Mouse (Mus musculus) layer of hippocampus, adult 2 months (tissue): ENCODE data around the gene Zfp791. TPM values are rescaled to one million over a fixed set of nuclear protein-coding genes. Genes with fewer than 3 reads are reported as not detected.
"Not testable (repeated sequence)": the region's sequence is repeated elsewhere in the genome, so short reads cannot be mapped to it uniquely, and the experiment has no call there.

Experiments
- DNase-seq, 2 experiments: peaks; one replicate each; pipeline ENCODE4 v3.0.0; 2022; ENCODE audit warnings: low spot score in 2 of 2
- H3K27ac ChIP-seq: fragments of 200-600 bp; 2 replicates; pipeline ENCODE4 v1.8.1; 2022
- H3K4me3 ChIP-seq: fragments of 200-600 bp; 2 replicates; pipeline ENCODE4 v1.8.1; 2022; ENCODE audit warnings: mild to moderate bottlenecking
- CTCF ChIP-seq: fragments of 200-600 bp; conservative IDR thresholded peaks from 2 replicates; pipeline ENCODE4 v1.8.1; 2022; ENCODE audit warnings: antibody characterized with exemption, mild to moderate bottlenecking, moderate library complexity
- total RNA-seq, 2 experiments: library from RNA; stranded (reverse); gene quantifications; 2 replicates each; pipeline ENCODE4 v1.2.3; 2021

The Zfp791 gene
- total RNA-seq, 2 experiments from 2014 or later: 7.8 to 8.6 TPM

DNA sequence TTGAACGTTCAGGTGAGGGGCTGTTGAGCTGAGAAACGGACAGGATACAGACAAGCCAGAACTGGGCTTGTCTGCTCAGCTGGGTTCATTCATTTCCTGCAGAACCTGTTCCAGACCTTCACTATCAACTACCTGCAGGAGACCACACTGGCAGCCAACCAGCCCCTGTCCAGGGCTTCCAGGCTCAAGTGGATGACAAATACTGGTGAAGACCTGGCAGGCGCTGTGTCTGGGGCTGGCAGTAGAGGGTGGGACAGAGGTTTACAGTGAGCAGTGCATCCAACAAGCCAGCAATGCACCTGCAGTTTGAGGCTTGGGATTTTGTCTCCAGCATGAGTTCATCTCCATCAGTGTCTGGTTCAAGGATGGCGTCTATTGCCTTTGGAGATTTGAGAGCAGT lies 26.0 kb downstream of the Zfp791 start:
- Histone ChIP-seq H3K27ac (no peak overlapping the region), H3K4me3 (no peak overlapping the region)
- no peak for DNase-seq
- TF ChIP-seq CTCF: no peak

DNA sequence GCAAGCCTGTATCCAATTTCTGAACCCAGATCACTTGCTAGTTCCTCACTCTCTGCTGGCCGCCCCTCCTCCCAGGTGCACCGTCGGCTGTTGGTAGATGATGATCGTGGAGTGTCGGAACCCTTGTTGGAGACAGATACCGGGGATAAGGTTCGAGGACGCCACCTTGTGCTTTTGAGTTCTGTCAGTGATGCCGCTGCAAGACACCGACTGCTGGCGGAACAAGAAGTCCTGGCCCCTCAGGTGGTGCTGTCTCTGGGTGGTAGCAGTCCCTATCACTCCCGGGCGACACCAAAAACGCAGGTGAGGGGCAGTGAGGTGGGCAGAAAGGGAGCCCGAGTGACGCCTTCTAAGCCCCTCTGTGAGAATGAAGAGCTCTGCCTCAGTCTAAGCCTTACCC lies 26.7 kb downstream of the Zfp791 start:
- H3K4me3 ChIP-seq: no peak overlapping the region
- no peak overlapping the region for H3K27ac ChIP-seq
- no peak for DNase-seq
- TF ChIP-seq CTCF: no peak

DNA sequence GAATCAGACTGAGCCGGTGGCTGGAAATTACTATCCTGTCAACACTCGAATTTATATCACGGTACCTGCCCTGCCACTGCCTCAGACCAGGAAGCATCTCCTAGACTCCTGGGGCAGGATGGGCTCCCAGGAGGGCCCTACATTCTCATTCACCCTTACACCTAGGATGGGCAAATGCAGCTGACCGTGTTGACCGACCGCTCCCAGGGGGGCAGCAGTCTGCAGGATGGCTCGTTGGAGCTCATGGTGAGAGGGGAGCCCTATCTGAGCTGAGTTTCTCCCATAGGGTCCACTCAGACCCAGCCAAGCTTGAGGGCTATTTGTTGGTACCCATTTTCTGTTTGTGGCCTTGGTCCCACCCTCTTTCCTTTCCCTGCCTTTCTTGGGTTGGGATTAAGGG lies 27.3 kb downstream of the Zfp791 start:
- H3K4me3 ChIP-seq: no peak overlapping the region
- no peak for DNase-seq
- TF ChIP-seq CTCF: no peak
- H3K27ac ChIP-seq: no peak overlapping the region

DNA sequence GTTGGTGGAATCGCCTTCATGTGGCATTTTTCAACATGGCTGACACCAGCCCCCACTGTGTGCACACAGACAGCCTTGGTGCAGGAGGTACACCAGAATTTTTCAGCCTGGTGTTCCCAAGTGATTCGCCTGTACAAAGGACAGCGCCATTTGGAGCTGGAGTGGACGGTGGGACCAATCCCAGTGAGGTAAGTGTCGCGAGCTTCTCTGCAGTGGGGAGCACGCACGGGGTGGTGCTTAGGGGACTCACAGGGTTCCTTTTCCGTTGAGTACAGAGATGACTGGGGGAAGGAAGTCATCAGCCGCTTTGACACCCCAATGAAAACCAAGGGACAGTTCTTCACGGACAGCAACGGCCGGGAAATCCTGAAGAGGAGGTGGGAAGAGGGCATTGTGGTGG lies 27.8 kb downstream of the Zfp791 start:
- H3K4me3 ChIP-seq: no peak overlapping the region
- no peak overlapping the region for H3K27ac ChIP-seq
- no peak for DNase-seq
- TF ChIP-seq CTCF: no peak

DNA sequence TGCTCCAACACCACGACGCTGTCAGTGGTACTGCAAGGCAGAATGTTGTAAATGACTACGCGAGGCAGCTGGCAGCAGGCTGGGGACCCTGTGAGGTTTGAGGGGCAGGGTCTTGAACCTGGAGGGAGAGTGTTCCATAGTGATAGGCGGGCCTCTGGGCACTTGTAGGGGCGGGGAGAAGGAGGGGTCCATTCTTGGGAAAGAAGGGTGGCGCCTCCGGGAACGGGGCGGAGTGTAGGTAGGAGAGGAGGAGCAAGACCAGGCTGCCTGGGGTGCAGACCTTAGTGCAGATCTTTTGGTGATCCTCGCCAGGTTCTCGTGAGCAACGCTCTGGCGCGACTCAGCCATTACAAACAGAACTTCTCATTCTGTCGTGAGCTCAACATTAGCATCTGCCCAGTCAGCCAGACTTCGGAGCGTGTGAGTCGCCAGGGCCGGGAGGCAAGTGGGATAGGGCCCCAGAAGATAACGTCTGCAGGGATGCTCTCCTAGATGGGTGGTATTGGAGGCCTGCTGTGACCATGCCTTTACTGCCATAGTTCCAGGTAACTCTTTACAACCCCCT lies 31.3 kb downstream of the Zfp791 start:
- no peak for TF ChIP-seq CTCF
- H3K27ac ChIP-seq: no peak overlapping the region
- DNase-seq: no peak
- H3K4me3 ChIP-seq: peak overlapping the region; percentile 5; the same call in 1 of the 2 replicates

DNA sequence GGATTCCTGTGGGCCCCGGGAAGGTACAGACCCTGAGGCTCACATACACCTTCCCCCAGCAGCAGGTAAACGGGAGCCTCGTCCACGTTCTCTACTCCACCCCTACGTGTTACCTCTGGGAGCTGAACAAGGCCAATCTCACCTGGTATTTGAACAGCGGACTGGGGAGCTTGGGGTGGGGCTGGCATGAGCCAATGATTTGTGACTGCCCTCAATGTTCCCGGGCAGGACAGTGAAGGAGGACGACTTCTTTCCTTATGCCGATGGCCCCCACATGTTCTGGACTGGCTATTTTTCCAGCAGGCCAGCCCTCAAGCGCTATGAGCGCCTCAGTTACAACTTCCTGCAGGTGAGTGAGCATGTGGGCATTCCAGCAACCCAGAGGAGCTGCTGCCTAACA lies 32.0 kb downstream of the Zfp791 start:
- no peak for TF ChIP-seq CTCF
- DNase-seq: no peak
- Histone ChIP-seq H3K27ac (no peak overlapping the region), H3K4me3 (no peak overlapping the region)

DNA sequence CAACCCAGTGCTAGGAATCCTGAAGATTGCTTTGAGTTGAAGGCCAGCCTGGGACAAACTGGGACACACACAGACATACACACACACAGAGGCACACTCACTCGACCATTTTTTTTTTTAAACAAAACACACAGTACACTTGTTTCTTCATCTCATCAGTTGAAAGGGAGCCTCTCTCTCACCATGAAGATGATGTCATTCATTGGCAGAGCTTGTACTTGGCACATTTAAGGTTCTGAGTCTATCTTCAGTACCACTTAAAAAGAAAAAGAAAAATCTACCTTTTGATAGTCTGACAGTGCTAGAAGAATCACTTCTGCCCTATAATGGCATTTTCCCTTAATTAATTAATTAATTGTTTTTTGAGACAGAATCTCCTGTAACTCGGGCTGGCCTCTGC lies 34.1 kb downstream of the Zfp791 start:
- Histone ChIP-seq H3K4me3 (no peak overlapping the region), H3K27ac (no peak overlapping the region)
- TF ChIP-seq CTCF: no peak
- no peak for DNase-seq

DNA sequence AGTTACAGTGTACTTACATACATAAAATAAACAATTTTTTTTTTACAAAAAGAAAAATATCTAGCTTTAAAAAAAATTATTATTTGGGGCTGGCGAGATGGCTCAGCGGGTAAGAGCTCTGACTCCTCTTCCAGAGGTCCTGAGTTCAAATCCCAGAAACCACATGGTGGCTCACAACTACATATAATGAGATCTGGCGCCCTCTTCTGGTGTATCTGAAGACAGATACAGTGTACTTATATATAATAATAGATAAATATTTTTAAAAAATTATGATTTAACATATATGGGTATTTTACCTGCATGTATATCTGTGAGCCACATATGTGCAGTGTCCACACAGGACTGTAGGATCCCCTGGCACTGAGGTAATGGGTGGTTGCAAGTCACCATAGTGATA lies 36.7 kb downstream of the Zfp791 start:
- DNase-seq: no peak
- TF ChIP-seq CTCF: peak; percentile 66
- Histone ChIP-seq H3K27ac (no peak overlapping the region), H3K4me3 (no peak overlapping the region)

DNA sequence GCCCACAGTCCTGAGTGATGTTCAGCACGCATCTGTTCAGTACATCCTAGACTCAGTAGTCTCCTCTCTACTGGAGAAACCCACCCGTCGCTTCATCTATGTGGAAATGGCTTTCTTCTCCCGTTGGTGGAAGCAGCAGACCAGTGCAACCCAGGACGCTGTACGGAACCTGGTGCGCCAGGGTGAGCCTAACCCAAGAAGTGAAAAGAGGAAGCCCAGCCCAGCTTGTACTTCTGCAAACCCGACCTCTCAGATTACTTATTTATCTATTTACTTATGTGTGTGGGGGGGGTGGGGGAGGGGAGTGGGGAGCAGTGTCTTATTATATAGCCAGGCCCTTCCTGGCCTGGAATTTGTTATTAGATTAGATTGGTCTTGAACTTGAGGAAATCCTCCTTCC lies 38.3 kb downstream of the Zfp791 start:
- no peak for DNase-seq
- no peak overlapping the region for H3K4me3 ChIP-seq
- no peak overlapping the region for H3K27ac ChIP-seq
- TF ChIP-seq CTCF: no peak

DNA sequence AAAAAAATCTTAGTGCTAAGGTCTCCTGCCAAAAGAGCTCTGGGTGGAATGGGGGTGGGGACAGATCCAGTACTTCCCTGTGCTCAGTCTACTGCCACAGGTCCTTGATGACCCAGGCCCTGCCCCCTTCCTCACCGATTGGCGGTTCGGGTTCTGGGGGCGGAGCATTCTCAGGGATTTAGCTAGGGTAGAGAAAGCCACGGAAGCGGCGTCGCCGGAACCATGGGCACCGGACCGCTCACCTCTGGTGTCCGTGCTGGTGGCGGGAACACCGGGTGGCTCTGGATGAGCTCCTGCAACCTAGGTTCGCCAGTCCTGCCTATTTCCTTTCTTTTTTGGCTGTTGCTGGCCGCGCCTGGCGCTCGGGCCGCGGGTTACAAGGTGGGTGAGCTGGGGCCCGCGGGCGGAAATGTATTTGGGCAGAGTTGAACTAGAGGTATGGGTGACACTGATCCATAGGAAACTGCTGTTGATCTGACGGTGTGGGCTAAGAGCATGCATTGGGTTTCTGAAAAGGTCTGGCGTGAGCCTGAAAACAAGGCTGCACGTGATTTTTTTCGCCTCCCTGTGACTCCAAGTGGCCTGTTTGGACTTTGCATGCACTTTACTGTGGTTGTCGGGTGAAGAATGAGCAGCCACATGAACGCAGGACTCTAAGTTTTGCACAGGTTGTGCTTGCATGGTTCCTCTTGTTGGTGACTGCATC lies 39.6 kb downstream of the Zfp791 start, which contains the start of gene Man2b1:
TSS of gene Man2b1 (plus strand) at position 163 of the 706 bp plus-strand sequence.
- peak; percentile 87 to 92 for DNase-seq
- H3K27ac ChIP-seq: peak within 1 kb of the TSS; percentile 87
- TF ChIP-seq CTCF: peak; percentile 57
- peak within 1 kb of the TSS; percentile 79 for H3K4me3 ChIP-seq

DNA sequence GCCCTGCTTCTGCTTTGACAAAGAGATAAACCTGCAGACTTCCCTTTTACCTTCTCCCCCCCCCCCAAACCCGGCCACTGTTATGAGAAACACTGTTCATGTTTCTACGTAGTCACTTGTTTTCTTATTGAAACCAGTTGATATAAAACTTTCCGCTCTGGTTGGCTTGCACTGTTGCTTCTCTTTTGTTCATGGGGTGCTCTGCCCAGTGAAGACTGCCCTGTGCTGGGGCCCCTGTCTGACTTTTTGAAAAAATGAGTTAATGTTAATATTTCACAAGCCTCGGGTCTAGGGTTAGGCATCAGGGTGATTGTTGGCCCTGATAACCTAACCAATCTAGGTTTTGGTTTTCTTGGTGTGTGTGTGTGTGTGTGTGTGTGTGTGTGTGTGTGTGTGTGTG lies 40.7 kb downstream of the Zfp791 start:
- DNase-seq, H3K4me3 ChIP-seq, H3K27ac ChIP-seq: not testable (repeated sequence)

DNA sequence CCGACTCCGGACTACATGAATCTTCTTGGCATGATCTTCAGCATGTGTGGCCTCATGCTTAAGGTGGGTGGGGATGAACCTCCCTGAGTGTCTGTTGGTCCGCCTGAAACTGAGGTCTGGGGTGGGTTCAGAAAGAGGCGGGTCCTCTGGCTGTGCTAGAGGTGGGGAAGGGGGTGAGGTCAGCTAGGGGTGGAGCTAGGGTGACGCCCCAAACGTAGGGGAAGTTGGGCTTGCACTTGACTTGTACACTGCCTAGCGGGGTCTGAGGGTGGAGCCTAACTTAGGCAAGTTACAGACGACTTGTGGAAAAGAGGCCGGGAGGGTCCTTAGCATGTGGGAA lies 41.7 kb downstream of the Zfp791 start, which contains the start of gene Wdr83:
TSS of gene Wdr83 (minus strand) at position 91 of the 340 bp plus-strand sequence.
- Histone ChIP-seq H3K27ac (peak within 1 kb of the TSS; percentile 95), H3K4me3 (peak within 1 kb of the TSS; percentile 94)
- no peak for TF ChIP-seq CTCF
- DNase-seq: no peak

DNA sequence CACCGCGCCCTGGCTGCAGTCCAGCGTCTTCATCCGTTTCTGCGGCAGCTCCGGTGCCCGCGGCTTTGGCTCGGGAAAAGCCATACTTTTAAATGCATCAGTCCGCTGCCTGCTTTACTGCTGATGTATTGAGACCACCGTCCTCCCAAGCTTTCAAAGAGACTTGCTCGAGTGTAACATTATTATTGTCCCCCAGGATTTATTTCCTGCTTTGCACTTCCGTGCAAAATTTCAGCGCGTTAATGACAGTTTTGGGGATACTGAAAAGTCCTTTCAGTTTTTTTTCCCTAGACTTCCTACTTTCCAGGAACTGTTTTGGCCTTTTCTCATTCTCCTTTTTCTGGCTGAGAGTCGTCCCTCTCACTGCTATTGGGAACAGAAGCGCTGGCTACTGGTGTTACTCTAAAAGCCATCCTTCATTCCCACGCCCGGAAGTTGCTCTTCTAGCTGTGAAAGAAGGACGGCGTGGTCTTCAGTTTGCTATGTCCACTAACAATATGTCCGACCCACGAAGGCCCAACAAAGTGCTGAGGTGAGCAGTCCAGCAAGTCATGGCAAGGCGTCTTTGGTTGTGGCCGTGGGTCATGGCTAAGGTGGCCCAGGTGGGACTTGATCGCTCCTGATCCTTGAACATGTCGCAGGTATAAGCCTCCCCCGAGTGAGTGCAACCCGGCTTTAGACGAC lies 42.2 kb downstream of the Zfp791 start, which contains the start of gene Wdr83os:
TSS of gene Wdr83os (plus strand) at position 209 of the 684 bp plus-strand sequence.
- peak within 1 kb of the TSS; percentile 95 for H3K27ac ChIP-seq
- peak in 1 of 2 experiments; percentile 57 for DNase-seq
- H3K4me3 ChIP-seq: peak within 1 kb of the TSS; percentile 94
- no peak for TF ChIP-seq CTCF

DNA sequence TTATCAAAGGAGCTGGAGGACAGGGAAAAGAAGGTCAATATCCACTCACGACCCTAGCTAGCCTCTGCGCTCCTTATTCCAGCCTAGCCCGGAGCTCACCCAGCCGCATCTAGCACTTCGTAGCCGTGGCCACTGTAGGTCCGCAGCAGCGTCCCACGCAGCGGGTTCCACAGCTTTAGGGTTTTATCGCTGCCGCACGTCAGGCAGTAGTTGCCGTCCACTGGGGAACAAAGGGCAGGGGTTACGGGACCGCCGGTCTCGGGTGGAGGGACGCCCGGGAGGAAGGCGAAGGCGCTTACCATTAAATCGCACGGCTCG lies 42.7 kb downstream of the Zfp791 start:
- peak overlapping the region; percentile 94 for H3K4me3 ChIP-seq
- no peak for DNase-seq
- peak overlapping the region; percentile 95 for H3K27ac ChIP-seq
- TF ChIP-seq CTCF: no peak
